10 mouse cellular contexts compared by ENCODE assay signal in genomic region chr2:149422564-149422963, GRCm38 (mm10). TPM values are rescaled to one million over a fixed set of nuclear protein-coding genes. Genes with fewer than 3 reads are reported as not detected.
DNase-seq lines count a peak whose midpoint lies in the region.
"Had no signal": no experiment of that assay in that cellular context is flagged by ENCODE, and none has a peak within 500 bp of the region (broad histone marks: within the 10 kb centered on the region; RNA-seq: fewer than 3 reads in every experiment).

No protein-coding gene starts in this region.

- intact Hi-C loops in left cerebral cortex, postnatal 14 days (cut with DNase I): loop anchor here (1.0 to 5.0 kb wide), 3 partner anchors 345 to 676 kb away; no protein-coding TSS in a partner anchor

- DNase-seq in thymus, postnatal 0 days (ENCODE audit: low spot score): peak; percentile 10
- DNase-seq in thymus, postnatal 14 days: no peak
- DNase-seq in cerebellum, adult 9-11 months: peak; percentile 8
- DNase-seq in frontal cortex, postnatal 25 days (ENCODE audit: low spot score in 2 of 2): peak; percentile 3 to 9
- peak; percentile 38 to 54 for DNase-seq in left cerebral cortex, postnatal 14 days (ENCODE audit: low spot score in 2 of 2)
- peak; percentile 31 for DNase-seq in right cerebral cortex, adult 18-20 months
- no peak for DNase-seq in gastrocnemius, postnatal 10 days
- no peak for DNase-seq in urinary bladder, adult 2 months (ENCODE audit: low spot score)

RNA-seq across cellular contexts. Expression of gene Cst10, which starts 17.7 kb away (rescaled TPM):
- polyA plus RNA-seq in thymus, postnatal 0 days (2015; fragmentation: Nextera tagmentation; extraction: Ambion mirVana): 0.36 and 0.42 TPM in 2 replicates
- total RNA-seq in left cerebral cortex, postnatal 14 days (2021): not detected
- not detected for total RNA-seq in gastrocnemius, postnatal 10 days (2021)
- not detected in 2 replicates for polyA plus RNA-seq in urinary bladder, adult 2 months (2012; rRNA removed)
- polyA plus RNA-seq: embryonic facial prominence, embryonic 13.5 days; limb, embryonic 12.5 days had no signal

Comparison
In these comparisons a context has a peak if more than half of its experiments do, and no peak if none do; other contexts are left out.
1. DNase-seq: peak in thymus, postnatal 0 days (single experiment), cerebellum, adult 9-11 months (single experiment), frontal cortex, postnatal 25 days (2 of 2), left cerebral cortex, postnatal 14 days (2 of 2) and right cerebral cortex, adult 18-20 months (single experiment); none in thymus, postnatal 14 days (single experiment), gastrocnemius, postnatal 10 days (single experiment) and urinary bladder, adult 2 months (single experiment).